16 mouse cellular contexts compared by ENCODE assay signal in genomic region chr9:116657141-116657540, GRCm38 (mm10).
"Had no signal": no experiment of that assay in that cellular context is flagged by ENCODE, and none has a peak within 500 bp of the region (broad histone marks: within the 10 kb centered on the region; RNA-seq: fewer than 3 reads in every experiment).

No protein-coding gene starts in this region.

- H3K4me2 ChIP-seq: neural tube, embryonic 13.5 days; neural tube, embryonic 15.5 days; stomach, embryonic 15.5 days had no signal

- H3K4me3 ChIP-seq: neural tube, embryonic 13.5 days; neural tube, embryonic 15.5 days; stomach, embryonic 15.5 days had no signal

- H3K27ac ChIP-seq: neural tube, embryonic 13.5 days; neural tube, embryonic 15.5 days; stomach, embryonic 15.5 days; stomach, postnatal 0 days had no signal

- H3K9ac ChIP-seq: neural tube, embryonic 13.5 days; neural tube, embryonic 15.5 days; stomach, embryonic 15.5 days had no signal

- H3K27me3 ChIP-seq: neural tube, embryonic 13.5 days; neural tube, embryonic 15.5 days; stomach, embryonic 15.5 days had no signal

- H3K4me1 ChIP-seq: neural tube, embryonic 15.5 days; stomach, embryonic 15.5 days had no signal

- DNase-seq: retina, postnatal 1 day; right cerebral cortex, adult 18-20 months; right cerebral cortex, postnatal 14 days; right cerebral cortex, postnatal 25 days; right cerebral cortex, postnatal 4 days; spleen, adult 18-20 months; thymus, adult 18-20 months; thymus, adult 2 months; thymus, postnatal 14 days; thymus, postnatal 25 days; thymus, postnatal 36 days; thymus, postnatal 4 days had no signal

- H3K9me3 ChIP-seq: neural tube, embryonic 13.5 days; neural tube, embryonic 15.5 days; stomach, embryonic 15.5 days had no signal

- H3K36me3 ChIP-seq: neural tube, embryonic 13.5 days; neural tube, embryonic 15.5 days; stomach, embryonic 15.5 days had no signal
